Mouse (Mus musculus) 3T3-L1 (cell line): ENCODE measurements around the gene Kctd11.

ENCODE experiments used
- DNase-seq: peaks from one replicate; pipeline ENCODE4 v3.0.0-alpha.2; 2015; ENCODE audit warnings: low read depth, low spot score

Gene Kctd11

GRCm38 (mm10) chr11:69912716-69913530 lies 31.7 kb upstream of the Kctd11 start:
- DNase-seq, result peak; percentile 15

- no peak for DNase-seq
Measured at GRCm38 (mm10) chr11:69911701-69912100, 30.5 kb upstream of the Kctd11 start.

GRCm38 (mm10) chr11:69910781-69911560 lies 29.8 kb upstream of the Kctd11 start:
- no peak for DNase-seq

- DNase-seq, result no peak
Measured at GRCm38 (mm10) chr11:69910177-69910576, 29.0 kb upstream of the Kctd11 start.

GRCm38 (mm10) chr11:69909174-69909573 lies 28.0 kb upstream of the Kctd11 start:
- DNase-seq, result no peak

GRCm38 (mm10) chr11:69908645-69909044 lies 27.4 kb upstream of the Kctd11 start:
- no peak for DNase-seq

DNA sequence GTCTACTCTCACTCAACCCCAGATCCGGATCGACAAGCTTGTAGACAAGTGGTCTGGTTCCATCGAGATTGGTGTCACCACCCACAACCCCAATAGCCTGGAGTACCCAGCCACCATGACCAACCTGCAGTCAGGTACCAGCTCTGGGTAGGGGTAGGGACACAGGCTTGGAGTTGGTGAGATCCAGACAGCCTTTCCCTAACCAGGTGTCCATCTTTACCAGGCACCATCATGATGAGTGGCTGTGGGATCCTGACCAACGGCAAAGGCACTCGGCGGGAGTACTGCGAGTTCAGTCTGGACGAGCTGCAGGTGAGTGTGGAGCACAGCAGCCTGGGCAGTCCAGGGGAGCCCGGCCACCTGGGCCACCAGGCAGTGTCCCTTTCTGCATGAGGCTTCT lies 23.1 kb upstream of the Kctd11 start:
- no peak for DNase-seq

GRCm38 (mm10) chr11:69902972-69903371 lies 21.8 kb upstream of the Kctd11 start:
- DNase-seq, result no peak

DNA sequence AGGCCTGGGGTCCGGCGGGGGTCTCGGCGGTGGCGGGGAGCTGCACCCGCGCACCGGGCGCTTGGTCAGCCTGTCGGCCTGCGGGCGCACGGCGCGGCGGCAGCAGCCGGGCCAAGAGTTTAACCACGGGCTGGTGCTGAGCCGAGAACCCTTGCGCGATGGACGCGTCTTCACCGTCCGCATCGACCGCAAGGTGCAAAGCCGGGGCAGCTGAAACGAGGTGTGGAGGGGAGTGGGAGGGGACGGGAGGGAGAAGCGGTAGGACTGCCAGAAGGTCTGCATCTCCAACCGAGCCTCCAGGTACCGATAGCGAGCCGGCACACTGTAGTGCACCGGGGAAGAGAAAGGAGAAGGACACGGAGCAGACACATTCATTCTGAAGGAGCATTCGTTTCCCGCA lies 20.8 kb upstream of the Kctd11 start:
- DNase-seq, result peak; percentile 30

- DNase-seq, result peak; percentile 97
Measured at GRCm38 (mm10) chr11:69901406-69901846, 20.2 kb upstream of the Kctd11 start.

GRCm38 (mm10) chr11:69900471-69901405 lies 19.5 kb upstream of the Kctd11 start, which contains the start of the genes 2810408A11Rik and Neurl4:
Gene 2810408A11Rik (minus strand): TSS chr11:69900987.
Gene Neurl4 (plus strand): TSS chr11:69901072.
- peak; percentile 96 for DNase-seq

DNA sequence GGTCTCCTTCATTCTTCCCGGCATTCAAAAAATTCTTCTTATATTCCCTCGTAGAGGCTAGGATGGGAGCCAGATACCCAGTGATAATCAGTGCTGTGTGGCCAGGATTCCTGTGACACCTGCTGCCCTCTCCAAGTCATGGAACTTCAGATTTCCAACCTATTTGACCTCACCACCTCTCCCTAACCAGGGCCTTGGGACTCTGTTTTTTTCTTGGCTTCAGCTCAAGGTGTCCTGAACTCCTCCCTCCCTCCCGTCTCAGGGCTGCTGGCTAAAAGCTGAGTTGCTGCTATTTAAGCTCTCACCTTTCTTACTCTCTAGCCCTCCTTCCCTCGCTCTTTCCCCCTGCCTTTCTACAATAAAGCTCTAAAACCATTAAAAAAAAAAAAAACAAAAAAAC lies 18.7 kb upstream of the Kctd11 start:
- DNase-seq, result no peak

GRCm38 (mm10) chr11:69895291-69895690 lies 14.1 kb upstream of the Kctd11 start, which contains the start of gene Acap1:
Gene Acap1 (minus strand): TSS chr11:69895539.
- DNase-seq, result no peak

GRCm38 (mm10) chr11:69894671-69895070 lies 13.5 kb upstream of the Kctd11 start:
- no peak for DNase-seq

DNA sequence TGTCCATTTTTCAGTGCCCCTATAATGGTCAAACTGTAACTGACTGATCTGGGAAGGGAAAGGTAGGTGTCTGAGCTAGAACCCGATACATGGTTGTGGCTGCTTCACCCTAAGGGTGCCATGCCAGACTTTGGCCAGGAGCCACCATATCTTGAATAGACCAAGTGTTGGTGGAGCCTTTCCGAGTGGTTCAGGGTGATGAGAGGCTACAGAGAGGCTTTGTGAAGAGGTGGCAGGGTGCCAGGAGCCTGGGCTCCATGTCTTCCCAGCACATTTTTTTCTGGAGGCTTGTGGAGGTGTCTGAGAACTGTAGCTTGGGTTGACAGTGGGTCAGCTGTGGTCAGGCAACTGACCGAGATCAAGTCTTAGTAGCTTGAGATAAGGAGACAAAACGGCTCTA lies 10.3 kb upstream of the Kctd11 start:
- DNase-seq, result no peak

- DNase-seq, result peak; percentile 45
Measured at GRCm38 (mm10) chr11:69886907-69887635, 5.9 kb upstream of the Kctd11 start.

- DNase-seq, result no peak
Measured at GRCm38 (mm10) chr11:69884663-69885062, 3.5 kb upstream of the Kctd11 start.

GRCm38 (mm10) chr11:69884240-69884639 lies 3.0 kb upstream of the Kctd11 start:
- no peak for DNase-seq

- DNase-seq, result peak; percentile 78
Measured at GRCm38 (mm10) chr11:69883527-69884151, 2.4 kb upstream of the Kctd11 start.

DNA sequence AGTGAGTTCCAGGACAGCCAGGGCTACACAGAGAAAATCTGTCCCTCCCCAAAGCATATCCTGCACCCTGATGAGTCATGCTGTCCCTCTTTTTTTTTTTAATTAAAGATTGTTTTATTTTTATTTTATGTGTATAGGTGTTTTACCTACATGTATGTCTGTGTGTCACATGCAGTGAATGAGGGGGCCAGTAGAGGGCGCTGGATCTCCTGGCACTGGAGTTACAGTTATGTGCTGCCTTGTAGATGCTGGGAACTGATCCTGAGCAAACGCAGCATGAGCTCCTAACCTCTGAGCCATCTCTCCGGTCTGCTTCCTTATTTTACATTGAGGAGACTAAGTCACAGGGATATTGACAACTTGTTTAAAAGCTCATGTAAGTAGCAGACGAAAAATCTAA lies 1.9 kb upstream of the Kctd11 start:
- DNase-seq, result peak; percentile 56
